Comparison of ENCODE assay signal across 8 mouse cellular contexts in genomic region chr12:98734246-98734879, GRCm38 (mm10). TPM values are rescaled to one million over a fixed set of nuclear protein-coding genes. Genes with fewer than 3 reads are reported as not detected.
DNase-seq lines count a peak whose midpoint lies in the region; ATAC-seq and TF ChIP-seq lines count a peak whose summit lies in the region.

No protein-coding gene starts in this region.

- no peaks in the 10 kb centered on the region for H3K9me3 ChIP-seq in hindbrain, embryonic 13.5 days

- POLR2A ChIA-PET in Patski (lab: Charles Lee), result interaction anchor here (0.6 to 0.9 kb wide), 2 partner anchors 13 to 14 kb away, joined by 3 read pairs; no protein-coding TSS in a partner anchor

- H3K4me3 ChIP-seq in hindbrain, embryonic 13.5 days, result peak overlapping the region; percentile 59

- H3K4me2 ChIP-seq in hindbrain, embryonic 13.5 days, result peak overlapping the region; percentile 71

- TF ChIP-seq CTCF in Patski (IDR thresholded peaks at IDR 0.05), result no peak

- peaks cover 40% of the 10 kb centered on the region for H3K4me1 ChIP-seq in hindbrain, embryonic 13.5 days (replicated peaks)

- CTCF ChIA-PET in Patski (lab: Charles Lee), result interaction anchor here (1.1 to 5.1 kb wide), 2 partner anchors 13 kb away, joined by 4 to 38 read pairs; partner anchors contain the start of gene Zc3h14

- H3K27ac ChIP-seq in hindbrain, embryonic 13.5 days, result peak overlapping the region; percentile 63; the same call in 1 of the 2 replicates

- WGBS in hindbrain, embryonic 13.5 days, result 1% methylated on average over 30 of the region's 30 CpGs

- H3K36me3 ChIP-seq in hindbrain, embryonic 13.5 days, result no peaks in the 10 kb centered on the region

- H3K9ac ChIP-seq in hindbrain, embryonic 13.5 days, result peak overlapping the region; percentile 78

- no peak for DNase-seq in Patski (ENCODE audit: low read depth, low spot score)
- DNase-seq in cerebellum, postnatal 14 days, result peak; percentile 95 to 96
- peak; percentile 71 to 75 for DNase-seq in frontal cortex, postnatal 14 days (ENCODE audit: low spot score in 2 of 2)
- peak; percentile 83 to 86 for DNase-seq in layer of hippocampus, postnatal 36 days
- DNase-seq in lung, postnatal 25 days (ENCODE audit: low spot score), result peak; percentile 81
- DNase-seq in retina, adult 2 months (ENCODE audit: low read depth, low spot score), result peak; percentile 78
- DNase-seq in thymus, postnatal 25 days, result peak; percentile 73

- no peaks in the 10 kb centered on the region for H3K27me3 ChIP-seq in Patski
- H3K27me3 ChIP-seq in hindbrain, embryonic 13.5 days, result peaks cover 29% of the 10 kb centered on the region

- ATAC-seq in Patski, result peak; percentile 70
- ATAC-seq in hindbrain, embryonic 13.5 days (ENCODE audit: low FRiP score), result peak; percentile 92

- in situ Hi-C loops in Patski (cut with MboI; ENCODE audit: low pct_unique_long_range_greater_than_20kb), result no loop called here

RNA-seq across cellular contexts. Expression of gene Ptpn21, which starts 2.8 kb away (rescaled TPM):
- polyA plus RNA-seq in Patski (2021), result 28.2 TPM
- 4.3 and 4.7 TPM in 2 replicates for polyA plus RNA-seq in hindbrain, embryonic 13.5 days (2015; fragmentation: Nextera tagmentation; extraction: Ambion mirVana)
- total RNA-seq in layer of hippocampus, postnatal 36 days (2021), result 1 to 10 TPM; 5.2 to 9.6 TPM

RNA-seq across cellular contexts. Expression of gene Zc3h14, which starts 12.4 kb away (rescaled TPM):
- polyA plus RNA-seq in Patski (2021), result 127 TPM
- 112 and 118 TPM in 2 replicates for polyA plus RNA-seq in hindbrain, embryonic 13.5 days (2015; fragmentation: Nextera tagmentation; extraction: Ambion mirVana)
- 10 to 100 TPM; 95.1 to 97.3 TPM for total RNA-seq in layer of hippocampus, postnatal 36 days (2021)
